Mouse (Mus musculus) 3134 (cell line): ENCODE data around the gene Fbxw19.
"Not testable (repeated sequence)": the region's sequence is repeated elsewhere in the genome, so short reads cannot be mapped to it uniquely, and the experiment has no call there.

Experiments used
- DNase-seq: peaks from one replicate; pipeline ENCODE4 v3.0.0-alpha.2; 2011; ENCODE audit warnings: low spot score; ENCODE audit not compliant: insufficient read length; ENCODE audit errors: extremely low read depth

Fbxw19 gene

DNA sequence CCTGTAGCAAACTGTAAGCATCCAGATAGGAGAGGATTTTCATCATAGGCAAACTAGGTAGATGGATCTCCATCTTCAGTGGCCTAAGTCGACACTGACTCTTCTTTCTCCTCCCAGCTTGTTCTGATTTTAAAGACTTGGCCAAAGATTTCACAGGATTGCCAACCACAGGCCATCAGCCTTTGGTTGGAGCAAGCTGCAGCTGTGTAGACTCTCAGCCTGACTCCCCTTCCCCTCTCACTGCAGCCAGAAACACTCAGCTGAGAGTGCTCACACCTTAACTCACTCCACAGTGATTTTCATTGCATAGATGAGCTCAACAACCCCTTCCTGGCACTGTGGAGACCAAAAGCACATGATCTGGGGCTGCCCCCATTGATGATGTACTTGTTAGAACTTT lies at the start of gene Fbxw19:
TSS of gene Fbxw19 (minus strand) at position 101 of the 400 bp plus-strand sequence.
- DNase-seq, result not testable (repeated sequence)

DNA sequence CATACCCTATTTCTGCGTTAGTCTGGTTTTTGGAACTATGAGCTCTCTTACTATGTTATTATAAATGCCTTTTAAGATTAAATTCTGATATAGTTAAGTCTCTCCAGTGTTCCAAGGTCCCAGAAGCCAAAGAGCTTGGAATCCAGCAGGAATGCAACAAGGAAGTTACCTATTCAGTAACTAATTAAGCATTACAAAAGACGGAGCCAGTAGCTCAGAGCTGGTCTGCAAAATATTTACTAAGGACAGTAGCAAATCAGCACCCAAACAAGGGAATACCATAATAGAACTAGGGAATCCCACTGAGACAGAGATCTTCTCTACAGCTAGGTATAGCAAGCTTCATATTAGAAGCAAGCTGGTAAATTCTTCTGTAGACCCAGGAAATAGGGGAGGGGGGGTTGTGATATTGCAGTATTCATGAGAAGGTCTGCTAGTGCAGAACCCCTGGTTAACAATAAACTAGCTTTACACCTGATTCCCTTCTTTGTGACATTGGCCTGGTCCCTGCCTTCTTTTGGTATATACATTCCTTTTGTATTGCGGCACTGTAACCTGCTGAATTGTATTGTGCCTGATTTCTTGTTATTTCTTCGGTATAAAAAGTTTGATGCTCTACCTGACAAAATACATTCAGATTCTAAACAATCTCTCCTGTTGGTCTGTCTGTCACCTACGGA lies 27.9 kb upstream of the Fbxw19 start:
- DNase-seq, result no peak

DNA sequence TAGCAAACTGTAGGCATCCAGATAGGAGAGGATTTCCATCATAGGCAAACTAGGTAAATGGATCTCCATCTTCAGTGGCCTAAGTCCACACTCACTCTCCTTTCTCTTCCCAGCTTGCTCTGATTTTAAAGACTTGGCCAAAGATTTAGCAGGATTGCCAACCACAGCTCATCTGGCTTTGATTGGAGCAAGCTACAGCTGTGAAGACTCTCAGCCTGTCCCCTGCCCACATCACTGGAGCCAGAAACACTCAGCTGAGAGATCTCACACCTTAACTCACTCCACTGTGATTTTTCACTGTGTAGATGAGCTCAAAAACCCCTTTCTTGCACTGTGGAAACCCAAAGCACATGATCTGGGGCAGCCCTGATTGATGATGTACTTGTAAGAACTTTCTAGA lies 46.6 kb downstream of the Fbxw19 start, which contains the start of gene Fbxw16:
TSS of gene Fbxw16 (minus strand) at position 101 of the 400 bp plus-strand sequence.
- DNase-seq, result no peak

DNA sequence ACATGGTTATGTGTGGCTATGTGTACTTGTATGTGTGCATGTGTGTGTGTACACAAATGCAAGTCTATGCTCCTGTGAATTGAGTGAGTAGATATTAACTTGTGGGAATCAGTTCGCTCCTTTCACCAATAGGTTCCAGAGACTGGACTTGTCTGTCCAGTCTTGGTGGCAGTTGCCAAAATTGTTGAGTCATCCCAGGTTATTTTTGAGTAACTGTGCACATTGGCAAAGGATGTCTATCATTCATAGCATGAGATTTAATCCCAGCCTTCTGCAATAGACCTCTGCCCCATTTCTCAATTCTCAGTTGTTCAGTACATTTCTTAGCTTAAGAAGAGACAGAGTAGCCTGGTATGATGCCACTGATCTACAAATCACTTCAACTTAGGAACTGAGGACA lies 62.7 kb downstream of the Fbxw19 start:
- DNase-seq, result no peak
